Mouse (Mus musculus) thymus, postnatal 0 days (tissue): ENCODE data around the gene Znrf4. TPM values are rescaled to one million over a fixed set of nuclear protein-coding genes. Genes with fewer than 3 reads are reported as not detected.
"Not testable (repeated sequence)": the region's sequence is repeated elsewhere in the genome, so short reads cannot be mapped to it uniquely, and the experiment has no call there.

Experiments used
- DNase-seq: peaks from one replicate; pipeline ENCODE4 v3.0.0-alpha.2; 2015; ENCODE audit warnings: low spot score
- polyA plus RNA-seq: library from polyadenylated mRNA; unstranded; fragments of >200 nt; fragmentation: Nextera tagmentation; extraction: Ambion mirVana; gene quantifications from 2 replicates; pipeline ENCODE4 v1.2.1, GENCODE M21; 2015

Znrf4 gene
- polyA plus RNA-seq, 1 experiment from 2014 or later: not detected

DNA sequence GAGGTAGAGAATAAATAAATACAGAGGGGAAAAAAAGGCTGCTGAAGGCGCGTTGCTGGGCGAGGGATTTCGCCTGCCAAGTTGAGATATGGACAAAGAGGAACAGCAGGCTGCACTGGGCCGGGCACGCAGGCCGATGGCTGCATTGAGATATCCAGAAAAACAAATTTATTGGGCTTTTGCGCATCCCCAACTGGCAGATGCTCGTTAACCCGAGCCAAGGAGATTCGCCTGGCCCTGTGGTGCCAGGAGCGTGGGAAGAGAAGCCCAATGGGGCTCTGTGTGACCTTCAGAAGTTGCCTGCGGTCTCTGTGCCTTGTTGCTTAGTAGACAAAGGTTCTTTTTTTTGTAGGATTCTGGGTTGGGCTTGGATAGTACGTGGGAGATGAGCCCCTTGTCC lies 24.0 kb upstream of the Znrf4 start:
- no peak for DNase-seq

GRCm38 (mm10) chr17:56524943-56525342 lies 12.7 kb upstream of the Znrf4 start:
- no peak for DNase-seq

GRCm38 (mm10) chr17:56522744-56523143 lies 10.5 kb upstream of the Znrf4 start:
- no peak for DNase-seq

GRCm38 (mm10) chr17:56515690-56516410 lies 3.6 kb upstream of the Znrf4 start:
- no peak for DNase-seq

- no peak for DNase-seq
Observed at GRCm38 (mm10) chr17:56514916-56515315, 2.7 kb upstream of the Znrf4 start.

GRCm38 (mm10) chr17:56514330-56514729 lies 2.1 kb upstream of the Znrf4 start:
- DNase-seq: no peak

DNA sequence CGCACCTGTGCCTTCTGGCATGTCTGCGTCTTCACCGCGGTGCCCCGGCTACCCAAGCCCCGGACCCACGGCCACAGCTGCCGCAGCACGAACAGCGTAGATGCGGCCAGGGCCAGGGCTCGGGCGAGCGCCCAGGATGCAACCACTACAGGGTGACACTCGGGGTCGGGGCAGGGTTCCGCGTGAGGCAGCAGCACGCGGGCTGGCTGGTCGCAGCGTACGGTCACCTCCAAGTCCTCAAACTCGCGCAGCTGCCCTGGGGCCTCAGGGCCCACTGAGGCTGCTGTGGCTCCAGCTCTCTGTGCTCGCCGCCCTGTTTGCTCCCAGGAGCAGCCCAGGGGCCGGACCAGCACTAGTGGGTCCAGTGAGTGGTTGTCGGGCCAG lies 532 bp downstream of the Znrf4 start:
- DNase-seq: no peak

DNA sequence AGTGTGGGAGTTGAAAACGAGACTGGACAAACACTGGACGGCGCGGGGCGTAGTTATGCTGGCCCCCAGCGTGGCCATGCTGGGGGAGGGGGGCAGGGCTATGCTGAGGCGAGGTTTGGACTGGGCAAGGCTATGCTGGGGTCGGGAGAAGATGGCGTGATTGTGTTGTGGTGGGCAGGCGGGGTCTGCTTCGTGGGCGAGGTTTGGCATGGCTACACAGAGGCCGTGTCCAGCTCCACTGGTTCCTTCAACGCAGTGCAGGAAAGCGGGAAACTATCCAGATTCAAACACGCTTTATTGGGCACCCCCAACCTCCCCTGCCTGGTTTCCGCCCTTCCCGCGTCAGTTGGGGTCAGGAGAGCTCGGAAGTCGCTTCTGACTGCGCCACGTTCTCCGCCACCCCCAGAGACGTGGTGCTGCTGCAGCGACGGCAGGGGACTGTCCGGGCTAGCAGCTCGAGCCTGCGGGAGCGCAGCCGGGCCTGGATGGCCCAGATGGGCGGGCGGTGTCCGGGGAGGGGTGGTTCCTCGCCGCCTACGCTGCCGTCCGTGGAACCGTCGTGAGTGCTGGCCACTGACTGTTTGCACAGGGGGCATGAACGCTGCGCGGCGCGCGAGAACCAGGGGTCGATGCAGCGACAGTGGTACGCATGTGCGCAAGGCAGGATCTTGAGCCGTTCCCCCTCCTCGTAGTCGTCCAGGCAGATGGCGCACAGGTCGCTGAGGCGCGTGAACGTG lies 1.1 kb downstream of the Znrf4 start:
- no peak for DNase-seq

GRCm38 (mm10) chr17:56510473-56510969 lies 1.7 kb downstream of the Znrf4 start:
- DNase-seq: no peak

GRCm38 (mm10) chr17:56509707-56510472 lies 2.3 kb downstream of the Znrf4 start:
- DNase-seq: no peak

DNA sequence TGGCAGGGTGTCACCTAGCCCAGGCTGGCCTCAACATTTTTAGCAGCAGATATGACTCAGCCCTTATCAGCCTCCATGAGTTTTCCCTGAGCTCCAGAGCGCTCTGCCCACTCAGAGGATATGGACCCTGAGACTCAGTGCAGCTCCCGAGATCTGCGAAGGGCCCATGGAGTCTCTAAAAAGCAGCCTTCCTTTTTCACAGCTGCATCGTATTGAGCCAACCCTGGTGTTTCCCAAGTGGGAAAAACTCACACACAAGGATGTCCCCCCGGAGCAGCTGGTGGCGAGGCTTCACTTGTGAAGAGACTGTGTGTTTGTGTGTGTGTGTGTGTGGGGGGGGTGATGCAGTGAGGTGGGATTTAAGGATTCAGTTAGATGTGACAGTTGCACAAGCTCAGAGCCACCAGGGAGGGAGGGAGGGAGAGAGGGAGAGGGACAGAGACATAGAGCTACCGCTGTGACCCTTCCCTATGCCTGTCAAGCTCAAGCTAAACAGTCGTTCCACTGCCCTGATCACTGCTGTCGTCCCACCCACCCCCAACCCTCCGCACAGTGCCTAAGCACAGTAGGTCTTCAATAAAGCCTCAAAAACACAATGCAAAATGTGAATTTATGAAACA lies 3.1 kb downstream of the Znrf4 start:
- no peak for DNase-seq

GRCm38 (mm10) chr17:56507161-56508068 lies 4.8 kb downstream of the Znrf4 start:
- peak; percentile 97 for DNase-seq

- DNase-seq: no peak
Observed at GRCm38 (mm10) chr17:56506417-56507065, 5.7 kb downstream of the Znrf4 start.

DNA sequence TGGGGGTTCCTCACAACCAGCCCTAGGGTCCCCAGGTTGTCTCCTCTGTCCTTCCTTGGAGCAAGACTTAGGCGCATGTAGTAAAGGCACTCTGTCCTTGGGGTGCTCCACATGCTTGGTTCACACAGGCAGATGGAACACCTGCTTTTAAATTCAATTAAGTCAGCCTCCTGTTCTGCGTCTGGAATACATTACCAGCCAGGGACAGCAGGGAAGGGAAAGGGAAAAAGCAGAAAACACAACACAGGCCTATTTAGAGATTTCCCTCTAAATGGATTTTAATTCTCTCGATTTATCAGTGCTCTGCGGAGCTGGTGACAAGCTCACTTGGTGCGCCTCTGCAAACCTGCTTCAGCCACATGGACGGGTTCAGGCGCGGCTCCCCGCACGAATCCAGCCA lies 6.8 kb downstream of the Znrf4 start:
- no peak for DNase-seq

DNA sequence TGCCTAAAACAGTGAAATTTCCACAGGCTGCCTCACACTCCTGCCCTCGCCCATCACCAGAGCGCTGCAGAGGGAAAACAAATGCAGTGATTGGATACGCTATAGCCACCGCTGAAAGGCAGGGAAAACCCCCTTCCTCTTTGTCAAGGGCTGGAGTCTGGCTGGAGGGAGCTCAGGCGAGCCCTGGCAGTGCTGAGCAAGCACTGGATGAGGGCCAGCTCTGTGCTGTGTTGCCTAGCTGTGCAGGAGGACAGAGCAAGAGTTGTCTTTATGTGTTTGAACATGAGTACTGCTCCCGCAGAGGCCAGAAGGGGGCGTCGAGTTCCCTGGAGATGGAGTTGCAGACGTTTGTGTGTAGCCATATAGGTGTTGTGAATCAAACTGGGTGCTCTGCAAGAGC lies 9.7 kb downstream of the Znrf4 start:
- DNase-seq: no peak

GRCm38 (mm10) chr17:56501635-56502400 lies 10.4 kb downstream of the Znrf4 start:
- DNase-seq: not testable (repeated sequence)

GRCm38 (mm10) chr17:56499229-56499628 lies 13.0 kb downstream of the Znrf4 start:
- DNase-seq: no peak

DNA sequence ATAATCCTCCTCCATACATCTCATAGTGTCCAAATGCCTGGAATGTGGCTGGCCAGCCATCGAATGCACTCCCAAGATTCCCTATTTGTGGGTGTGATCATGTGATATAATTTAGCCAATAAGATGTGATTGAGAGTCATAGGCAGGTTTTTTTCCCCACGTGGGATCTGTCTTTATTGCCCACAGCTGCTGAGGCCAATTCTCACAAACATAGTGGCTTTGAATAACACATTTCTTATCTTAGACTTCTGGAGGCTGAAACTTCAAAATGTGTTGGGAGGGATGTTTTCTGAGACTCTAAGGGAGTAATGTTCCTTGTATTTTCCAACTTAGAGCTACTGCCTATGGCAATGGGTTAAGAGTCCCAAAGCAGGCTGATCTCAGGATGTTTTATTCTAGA lies 17.8 kb downstream of the Znrf4 start:
- no peak for DNase-seq

DNA sequence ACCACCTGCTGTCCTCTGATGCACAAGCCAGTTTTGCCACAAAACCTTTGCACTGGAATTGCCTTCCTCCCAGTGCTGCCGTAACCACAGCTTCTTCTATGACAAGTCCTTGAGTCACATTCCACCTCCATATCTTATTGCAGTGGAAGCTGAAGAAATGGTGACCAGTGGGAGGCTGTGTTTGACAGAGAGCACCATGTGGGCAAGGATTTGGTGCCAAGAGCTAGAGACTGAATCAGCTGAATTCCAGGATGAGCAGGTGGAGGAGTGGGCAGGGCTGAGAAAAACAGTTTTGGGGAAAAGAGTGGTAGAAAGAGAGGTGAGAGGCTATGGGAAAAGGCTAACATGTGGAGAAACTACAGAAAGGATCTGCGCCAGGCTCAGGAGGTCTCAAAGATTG lies 18.4 kb downstream of the Znrf4 start:
- DNase-seq: no peak
